Mouse (Mus musculus) spleen, postnatal 36 days (tissue): Measurements from ENCODE around the gene Gm10392.

Experiments used
- DNase-seq, 2 experiments: peaks; one replicate each; pipeline ENCODE4 v3.0.0; 2022; ENCODE audit warnings: low spot score in 2 of 2, mixed read lengths in 1 of 2

Gm10392 gene

GRCm38 (mm10) chr11:77492311-77492871, 26.6 kb downstream of the Gm10392 start:
- DNase-seq: peak in 1 of 2 experiments; percentile 34

DNA sequence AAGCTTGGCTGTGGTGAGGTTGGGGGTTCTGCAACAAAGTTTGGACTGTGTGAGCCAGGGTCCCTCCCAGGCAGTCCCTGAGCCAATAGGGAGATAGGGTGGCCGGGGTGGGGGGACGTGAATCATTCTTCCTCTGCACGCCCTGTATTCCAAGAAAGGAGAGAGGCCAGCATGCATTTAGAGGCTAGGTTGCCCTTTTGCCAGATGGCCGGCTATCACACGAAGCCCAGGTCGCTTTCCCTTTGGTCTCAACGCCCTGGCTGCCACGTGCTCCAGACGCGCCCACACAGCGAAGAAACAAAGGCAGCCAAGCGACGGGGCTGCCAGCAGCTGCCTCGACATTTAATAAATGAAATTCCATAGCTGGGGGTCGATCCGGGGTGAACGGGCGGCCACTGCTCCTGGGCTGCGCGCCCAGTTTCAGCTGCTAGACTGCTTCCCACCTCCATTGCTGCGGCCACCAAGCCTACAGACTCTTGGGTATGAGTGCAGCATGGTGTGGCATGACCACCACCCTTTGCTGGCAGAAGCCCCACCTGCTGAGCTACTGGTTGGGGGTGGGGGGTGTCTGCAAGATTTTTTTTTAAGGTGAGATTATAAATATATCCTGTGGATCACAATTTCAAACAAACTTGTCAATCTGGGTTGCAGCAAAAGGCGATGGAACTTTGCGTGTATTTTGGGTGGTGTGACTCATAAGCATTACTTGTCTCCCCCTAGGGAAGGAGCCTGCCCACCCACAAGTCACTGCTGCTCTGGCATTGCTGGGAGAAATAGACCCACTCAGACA, 27.3 kb downstream of the Gm10392 start:
- DNase-seq: peak in 1 of 2 experiments; percentile 31

DNA sequence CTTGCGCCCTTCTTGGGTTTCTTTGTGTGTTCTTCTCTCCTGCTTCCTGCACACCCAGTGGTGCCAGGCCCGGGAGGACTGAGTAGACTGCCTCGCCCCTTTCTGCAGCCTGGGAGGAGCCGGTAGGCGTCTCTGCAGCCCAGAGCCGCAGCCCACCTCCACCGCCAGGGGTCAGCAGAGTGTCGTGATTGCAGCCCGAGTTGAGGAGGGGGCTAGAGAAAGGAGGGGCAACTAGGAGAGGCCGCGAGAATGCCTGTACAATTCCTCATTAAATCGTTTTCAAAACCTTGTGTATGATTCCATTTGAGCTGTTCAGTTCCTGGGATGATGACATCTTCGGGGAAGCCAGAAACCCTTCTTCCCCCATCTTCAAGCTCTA, 27.9 kb downstream of the Gm10392 start:
- DNase-seq: peak; percentile 80 to 81

- DNase-seq: no peak
Observed at GRCm38 (mm10) chr11:77490451-77490850, 28.5 kb downstream of the Gm10392 start.

GRCm38 (mm10) chr11:77489591-77490235, 29.3 kb downstream of the Gm10392 start, which contains the start of gene Ankrd13b:
TSS of gene Ankrd13b (minus strand) at chr11:77489678.
- peak; percentile 46 for DNase-seq

- no peak for DNase-seq
Observed at GRCm38 (mm10) chr11:77488771-77489581, 30.0 kb downstream of the Gm10392 start.

DNA sequence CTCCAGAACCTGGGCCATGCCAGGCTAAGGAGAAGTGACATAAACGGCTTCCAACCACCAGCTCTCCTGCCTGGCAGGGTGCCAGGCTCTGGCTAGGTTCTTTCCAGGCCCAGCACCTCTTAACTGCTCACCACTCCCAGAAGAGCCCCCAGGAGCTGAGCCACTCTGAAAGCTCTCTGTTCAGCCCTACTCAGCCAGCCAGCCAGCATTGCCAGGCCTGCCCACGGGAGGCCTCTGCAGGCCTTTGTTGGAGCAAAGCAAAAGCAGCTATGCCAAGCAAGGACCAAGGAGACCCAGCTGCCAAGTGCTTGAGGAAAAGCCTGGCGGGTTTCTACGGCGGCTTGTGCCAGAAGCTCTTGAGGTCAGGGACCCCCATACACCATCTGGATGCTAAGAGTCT, 32.2 kb downstream of the Gm10392 start:
- no peak for DNase-seq

GRCm38 (mm10) chr11:77485229-77485628, 33.8 kb downstream of the Gm10392 start:
- no peak for DNase-seq

GRCm38 (mm10) chr11:77483510-77484255, 35.3 kb downstream of the Gm10392 start:
- DNase-seq: peak; percentile 59 to 66

DNA sequence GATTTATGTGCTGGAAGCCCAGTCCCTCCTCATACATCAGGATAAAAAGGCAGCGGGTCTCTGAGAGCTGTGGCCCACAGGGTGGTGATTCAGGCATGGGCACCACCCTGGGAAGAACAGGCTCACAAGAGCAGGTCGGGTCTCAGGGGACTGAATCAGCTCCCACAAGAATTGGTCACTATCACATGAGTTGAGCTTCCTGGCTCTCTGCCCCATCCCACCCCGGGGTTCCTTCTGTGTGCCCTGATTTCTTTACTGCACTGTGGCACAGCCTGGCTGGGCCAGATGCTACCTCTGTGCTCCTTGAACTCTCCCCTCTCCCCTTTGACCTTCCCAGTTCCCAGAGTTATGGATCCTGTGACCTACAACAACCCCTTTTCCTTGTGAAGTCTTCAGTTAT, 36.0 kb downstream of the Gm10392 start:
- DNase-seq: no peak

DNA sequence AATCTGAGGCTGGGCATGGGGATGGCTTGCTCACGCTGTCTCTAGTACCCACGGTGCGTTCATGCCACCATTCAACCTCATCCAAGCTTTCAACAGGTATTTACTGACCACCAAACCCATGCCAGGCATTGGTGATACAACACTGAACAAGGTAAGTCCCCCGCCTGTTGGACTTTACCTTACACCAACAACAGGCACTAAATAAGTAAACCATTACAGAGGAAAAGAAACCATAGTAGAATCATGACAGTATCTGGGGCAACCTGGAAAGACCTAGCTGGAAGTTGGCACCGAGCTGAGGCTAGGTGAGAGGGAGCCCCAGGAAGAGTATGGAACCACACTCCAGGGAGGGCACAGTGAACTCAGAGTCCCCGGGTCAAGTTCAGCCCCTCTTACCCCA, 42.1 kb downstream of the Gm10392 start:
- no peak for DNase-seq

DNA sequence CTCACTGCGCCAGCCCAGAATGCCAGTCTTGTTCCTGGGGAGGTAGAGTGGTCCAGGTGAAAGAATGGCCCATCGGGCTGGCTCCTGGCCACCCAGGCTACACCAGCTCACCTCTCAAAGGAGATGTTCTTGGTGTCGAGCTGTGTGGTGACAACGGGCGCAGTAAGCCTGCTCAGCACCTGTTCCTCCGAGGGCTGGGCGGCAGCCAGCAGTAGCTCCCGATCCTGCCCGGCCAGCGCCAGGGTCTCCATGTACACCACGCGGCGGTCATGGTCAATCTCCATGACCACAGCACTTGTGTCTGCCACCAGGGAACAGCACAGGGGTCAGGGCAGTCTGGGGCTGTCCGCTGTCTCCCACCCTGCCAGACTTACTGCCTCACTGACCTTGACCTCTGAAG, 42.8 kb downstream of the Gm10392 start:
- DNase-seq: no peak

GRCm38 (mm10) chr11:77472775-77473174, 46.2 kb downstream of the Gm10392 start:
- no peak for DNase-seq

DNA sequence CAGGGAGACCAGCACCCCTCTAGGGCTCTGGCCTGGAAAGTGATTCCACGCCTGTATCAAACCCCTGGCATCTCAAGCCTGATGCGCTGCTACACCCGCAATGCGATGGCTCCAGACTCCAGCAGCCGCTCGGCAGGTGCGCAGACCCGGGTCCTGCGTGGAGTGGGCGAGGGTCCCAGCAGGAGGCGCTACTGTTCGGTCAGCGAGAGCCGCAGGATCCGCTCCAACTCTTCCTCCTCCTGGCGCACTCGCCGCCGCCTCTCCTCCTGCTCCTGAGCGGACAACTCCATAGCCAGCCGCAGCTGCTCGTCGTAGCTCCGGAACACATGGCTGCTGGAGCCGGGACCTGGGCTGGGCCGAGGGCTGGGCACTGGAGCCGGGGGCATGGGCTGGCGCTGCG, 47.6 kb downstream of the Gm10392 start:
- DNase-seq: no peak

- DNase-seq: no peak
Observed at GRCm38 (mm10) chr11:77468397-77468796, 50.6 kb downstream of the Gm10392 start.

GRCm38 (mm10) chr11:77467784-77468183, 51.2 kb downstream of the Gm10392 start:
- peak; percentile 70 to 73 for DNase-seq

DNA sequence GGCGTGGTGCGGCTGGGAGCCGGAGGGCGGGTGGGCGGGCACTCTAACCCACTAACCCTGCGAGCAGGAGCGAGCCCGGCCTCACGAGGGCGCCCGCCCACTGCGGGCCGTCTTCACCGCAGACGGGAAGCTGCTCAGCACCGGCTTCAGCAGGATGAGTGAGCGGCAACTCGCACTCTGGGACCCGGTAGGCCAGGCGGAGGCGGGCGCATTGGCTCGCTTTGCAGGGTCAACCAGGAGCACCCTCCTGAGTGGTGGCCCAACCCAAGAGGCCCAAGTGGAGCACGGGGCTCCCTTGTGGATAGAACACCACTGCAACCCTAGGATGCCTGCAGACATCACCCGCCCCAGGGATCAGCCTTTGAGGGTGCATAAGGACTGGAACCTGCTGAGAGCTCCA, 51.8 kb downstream of the Gm10392 start:
- peak; percentile 77 to 78 for DNase-seq
